Mouse (Mus musculus) MEL (cell line): ENCODE data around the gene Kalrn. TPM values are rescaled to one million over a fixed set of nuclear protein-coding genes. Genes with fewer than 3 reads are reported as not detected.

Experiments used
- DNase-seq: peaks from one replicate; pipeline ENCODE4 v3.0.0; 2011; ENCODE audit warnings: low read depth, low spot score
- H3K27ac ChIP-seq: 2 replicates; pipeline ENCODE4 v1.5.1; 2012; ENCODE audit warnings: low read depth, mild to moderate bottlenecking, control low read depth, low read length, moderate library complexity; ENCODE audit not compliant: control insufficient read depth
- H3K27me3 ChIP-seq, 2 experiments: fragments of 150-350 bp in 1 of 2; sonication (generic) in 1 of 2; 2 replicates each; pipeline ENCODE4 v1.6.1; 2012; ENCODE audit warnings: low read length in 2 of 2, mild to moderate bottlenecking in 2 of 2, improper control_type of control experiment in 1 of 2, moderate library complexity in 1 of 2; ENCODE audit not compliant: insufficient read depth in 2 of 2, control insufficient read depth in 1 of 2
- H3K36me3 ChIP-seq, 2 experiments: 2 replicates each; pipeline ENCODE4 v1.6.1; 2012 to 2014; ENCODE audit warnings: low read length in 2 of 2, improper control_type of control experiment in 1 of 2, inconsistent platforms in 1 of 2, mild to moderate bottlenecking in 1 of 2; ENCODE audit not compliant: insufficient read depth in 2 of 2, control insufficient read depth in 1 of 2
- H3K4me1 ChIP-seq, 2 experiments: fragments of 150-350 bp in 1 of 2; sonication (generic) in 1 of 2; 2 replicates each; pipeline ENCODE4 v1.6.1; 2012; ENCODE audit warnings: low read length in 2 of 2, improper control_type of control experiment in 1 of 2, mild to moderate bottlenecking in 1 of 2; ENCODE audit not compliant: insufficient read depth in 2 of 2, control insufficient read depth in 1 of 2
- H3K4me3 ChIP-seq, 2 experiments: fragments of 150-350 bp in 1 of 2; sonication (generic) in 1 of 2; 2 replicates each; pipeline ENCODE4 v1.5.1; 2012; ENCODE audit warnings: low read depth in 2 of 2, low read length in 2 of 2, mild to moderate bottlenecking in 2 of 2, moderate library complexity in 2 of 2, control low read depth in 1 of 2, improper control_type of control experiment in 1 of 2; ENCODE audit not compliant: control insufficient read depth in 1 of 2, insufficient read depth in 1 of 2
- H3K79me2 ChIP-seq: 2 replicates; pipeline ENCODE4 v1.6.1; 2012; ENCODE audit warnings: mild to moderate bottlenecking, low read length, moderate library complexity; ENCODE audit not compliant: control insufficient read depth, poor library complexity, insufficient read depth
- H3K9ac ChIP-seq: 2 replicates; pipeline ENCODE4 v1.6.1; 2012; ENCODE audit warnings: low read depth, mild to moderate bottlenecking, control low read depth, low read length, moderate library complexity; ENCODE audit not compliant: control insufficient read depth, poor library complexity, severe bottlenecking
- H3K9me3 ChIP-seq: fragments of 150-350 bp; sonication (generic); replicated peaks from 2 replicates; pipeline ENCODE4 v1.6.1; 2012; ENCODE audit warnings: mild to moderate bottlenecking, low read length, improper control_type of control experiment, moderate library complexity; ENCODE audit not compliant: insufficient read depth
- CHD2 ChIP-seq: IDR thresholded peaks from 2 replicates; pipeline ENCODE4 v1.6.1; 2011; ENCODE audit warnings: low read length, improper control_type of control experiment
- E2F4 ChIP-seq: IDR thresholded peaks from 2 replicates; pipeline ENCODE4 v1.6.1; 2011; ENCODE audit warnings: low read depth, low read length, improper control_type of control experiment, borderline replicate concordance
- ELF1 ChIP-seq: IDR thresholded peaks from 2 replicates; pipeline ENCODE4 v1.6.1; 2014; ENCODE audit warnings: low read depth, mild to moderate bottlenecking, inconsistent platforms, low read length, improper control_type of control experiment, moderate library complexity
- ETS1 ChIP-seq: IDR thresholded peaks from 2 replicates; pipeline ENCODE4 v1.6.1; 2012; ENCODE audit warnings: low read depth, mild to moderate bottlenecking, inconsistent platforms, low read length, improper control_type of control experiment, moderate library complexity
- JUND ChIP-seq: IDR thresholded peaks from 2 replicates; pipeline ENCODE4 v1.6.1; 2011; ENCODE audit warnings: low read depth, mild to moderate bottlenecking, improper control_type of control experiment, low read length
- KAT2A ChIP-seq: conservative IDR thresholded peaks from 2 replicates; pipeline ENCODE4 v1.6.1; 2012; ENCODE audit warnings: low read depth, low read length, improper control_type of control experiment, inconsistent platforms
- MAFK ChIP-seq: IDR thresholded peaks from 2 replicates; pipeline ENCODE4 v1.6.1; 2011; ENCODE audit warnings: low read depth, mild to moderate bottlenecking, low read length, improper control_type of control experiment, borderline replicate concordance
- MEF2A ChIP-seq: IDR thresholded peaks from 2 replicates; pipeline ENCODE4 v1.6.1; 2014; ENCODE audit warnings: low read depth, mild to moderate bottlenecking, inconsistent platforms, low read length, improper control_type of control experiment; ENCODE audit not compliant: poor library complexity, insufficient replicate concordance, severe bottlenecking; ENCODE audit errors: extremely low read depth
- MXI1 ChIP-seq: IDR thresholded peaks from 2 replicates; pipeline ENCODE4 v1.6.1; 2011; ENCODE audit warnings: mild to moderate bottlenecking, low read depth, low read length, improper control_type of control experiment
- MYB ChIP-seq: IDR thresholded peaks from 2 replicates; pipeline ENCODE4 v1.6.1; 2011; ENCODE audit warnings: mild to moderate bottlenecking, low read depth, low read length, improper control_type of control experiment
- MYC ChIP-seq: IDR thresholded peaks from 2 replicates; pipeline ENCODE4 v1.6.1; 2011; ENCODE audit warnings: low read depth, mild to moderate bottlenecking, low read length, improper control_type of control experiment, moderate library complexity
- NELFE ChIP-seq: IDR thresholded peaks from 2 replicates; pipeline ENCODE4 v1.6.1; 2011; ENCODE audit warnings: low read depth, low read length, improper control_type of control experiment
- POLR2A ChIP-seq, 2 experiments: IDR thresholded peaks; 2 replicates each; pipeline ENCODE4 v1.6.1; 2011 to 2012; ENCODE audit warnings: low read length in 2 of 2, mild to moderate bottlenecking in 2 of 2, control low read depth in 1 of 2, improper control_type of control experiment in 1 of 2, low read depth in 1 of 2, moderate library complexity in 1 of 2; ENCODE audit not compliant: control insufficient read depth in 1 of 2, insufficient read depth in 1 of 2, poor library complexity in 1 of 2
- POLR2AphosphoS5 ChIP-seq: IDR thresholded peaks from 2 replicates; pipeline ENCODE4 v1.6.1; 2012; ENCODE audit warnings: low read depth, borderline replicate concordance, mild to moderate bottlenecking, inconsistent platforms, low read length, moderate library complexity, mixed read lengths
- RCOR1 ChIP-seq: IDR thresholded peaks from 2 replicates; pipeline ENCODE4 v1.6.1; 2012; ENCODE audit warnings: low read depth, mild to moderate bottlenecking, inconsistent platforms, low read length, improper control_type of control experiment
- SMC3 ChIP-seq: IDR thresholded peaks from 2 replicates; pipeline ENCODE4 v1.6.1; 2011; ENCODE audit warnings: low read depth, low read length, improper control_type of control experiment
- TBP ChIP-seq: IDR thresholded peaks from 2 replicates; pipeline ENCODE4 v1.8.0; 2011; ENCODE audit warnings: low read depth, low read length, improper control_type of control experiment
- TCF12 ChIP-seq: IDR thresholded peaks from 2 replicates; pipeline ENCODE4 v1.6.1; 2014; ENCODE audit warnings: low read depth, mild to moderate bottlenecking, inconsistent platforms, low read length, improper control_type of control experiment, moderate library complexity
- USF1 ChIP-seq: IDR thresholded peaks from 2 replicates; pipeline ENCODE4 v1.6.1; 2014; ENCODE audit warnings: low read depth, mild to moderate bottlenecking, inconsistent platforms, low read length, improper control_type of control experiment, moderate library complexity
- USF2 ChIP-seq, 2 experiments: IDR thresholded peaks; 2 replicates each; pipeline ENCODE4 v1.6.1; 2011 to 2012; ENCODE audit warnings: improper control_type of control experiment in 2 of 2, low read length in 2 of 2, borderline replicate concordance in 1 of 2, inconsistent platforms in 1 of 2, low read depth in 1 of 2, mild to moderate bottlenecking in 1 of 2; ENCODE audit not compliant: insufficient read depth in 1 of 2
- ZKSCAN1 ChIP-seq: IDR thresholded peaks from 2 replicates; pipeline ENCODE4 v1.6.1; 2012; ENCODE audit warnings: low read depth, mild to moderate bottlenecking, inconsistent platforms, low read length, improper control_type of control experiment, moderate library complexity
- ZMIZ1 ChIP-seq: IDR thresholded peaks from 2 replicates; pipeline ENCODE4 v1.6.1; 2012; ENCODE audit warnings: low read depth, mild to moderate bottlenecking, inconsistent platforms, low read length, improper control_type of control experiment, moderate library complexity
- ZNF384 ChIP-seq: IDR thresholded peaks from 2 replicates; pipeline ENCODE4 v1.6.1; 2012; ENCODE audit warnings: low read depth, mild to moderate bottlenecking, inconsistent platforms, low read length, improper control_type of control experiment
- polyA plus RNA-seq, 2 experiments: library from polyadenylated mRNA; stranded (reverse) in 1 of 2; unstranded in 1 of 2; fragments of >175 nt in 1 of 2; fragments of >200 nt in 1 of 2; gene quantifications; 2 replicates each; pipeline versions ENCODE4 v1.2.1 to v1.2.4; 2012; ENCODE audit warnings: low replicate concordance in 2 of 2, low read depth in 1 of 2; ENCODE audit not compliant: insufficient read length in 2 of 2, insufficient read depth in 1 of 2, missing spikeins in 1 of 2
- total RNA-seq: library from RNA; depleted of rRNA; stranded (reverse); fragments of 300-350 nt; gene quantifications from 2 replicates; pipeline ENCODE4 v1.2.3, GENCODE M21; 2012

The Kalrn gene
- total and polyA plus RNA-seq, 3 experiments = 10.4 to 11.8 TPM; not detected in 1

- no peaks in the 10 kb centered on the region for H3K4me1 ChIP-seq
- no peak overlapping the region for H3K9ac ChIP-seq
- peaks cover 5 to 12% of the 10 kb centered on the region in 2 experiments; a peak in 2 of 4 replicates for H3K27me3 ChIP-seq
- H3K9me3 ChIP-seq = no peaks in the 10 kb centered on the region
- H3K4me3 ChIP-seq = no peak overlapping the region
- TF ChIP-seq ETS1 = no peak
- TF ChIP-seq POLR2AphosphoS5 = no peak
- no peak for TF ChIP-seq ZMIZ1
- TF ChIP-seq CHD2 = no peak
- TF ChIP-seq ELF1 = no peak
- no peak for TF ChIP-seq ZNF384
- no peak for TF ChIP-seq POLR2A (IDR thresholded peaks at IDR 0.05; ENCODE audit: control insufficient read depth in 1 of 2, insufficient read depth in 1 of 2, low read depth in 1 of 2, low read length in 2 of 2, poor library complexity in 1 of 2)
- TF ChIP-seq USF1 = no peak
- no peak for TF ChIP-seq MYB
- no peak for TF ChIP-seq MYC
- TF ChIP-seq E2F4 = no peak
- no peak for TF ChIP-seq ZKSCAN1
- TF ChIP-seq NELFE = no peak
- TF ChIP-seq RCOR1 = no peak
- no peak for TF ChIP-seq TCF12
- no peak for TF ChIP-seq JUND
- TF ChIP-seq KAT2A = no peak
- TF ChIP-seq MAFK = no peak
- no peak for TF ChIP-seq MXI1
- no peak for TF ChIP-seq MEF2A
- no peak for DNase-seq
- no peak overlapping the region for H3K27ac ChIP-seq
- H3K36me3 ChIP-seq = no peaks in the 10 kb centered on the region
- H3K79me2 ChIP-seq = no peaks in the 10 kb centered on the region
Measured at GRCm38 (mm10) chr16:34163086-34163485, 410.2 kb downstream of the Kalrn start.

GRCm38 (mm10) chr16:34159576-34159975, 413.8 kb downstream of the Kalrn start:
- no peaks in the 10 kb centered on the region for H3K4me1 ChIP-seq
- H3K9ac ChIP-seq = no peak overlapping the region
- H3K27me3 ChIP-seq = peaks cover 1 to 7% of the 10 kb centered on the region in 2 experiments; a peak in 2 of 4 replicates
- no peaks in the 10 kb centered on the region for H3K36me3 ChIP-seq
- peak; percentile 5 for DNase-seq
- H3K9me3 ChIP-seq = no peaks in the 10 kb centered on the region
- TF ChIP-seq USF2 (IDR thresholded peaks at IDR 0.05; ENCODE audit: borderline replicate concordance in 1 of 2, insufficient read depth in 1 of 2, low read depth in 1 of 2, low read length in 2 of 2) (no peak), TBP (no peak), SMC3 (no peak)
- H3K4me3 ChIP-seq = no peak overlapping the region
- H3K79me2 ChIP-seq = no peaks in the 10 kb centered on the region
- H3K27ac ChIP-seq = no peak overlapping the region
